Mouse (Mus musculus): ENCODE measurements around the gene Ptch2.

Gene Ptch2

DNA sequence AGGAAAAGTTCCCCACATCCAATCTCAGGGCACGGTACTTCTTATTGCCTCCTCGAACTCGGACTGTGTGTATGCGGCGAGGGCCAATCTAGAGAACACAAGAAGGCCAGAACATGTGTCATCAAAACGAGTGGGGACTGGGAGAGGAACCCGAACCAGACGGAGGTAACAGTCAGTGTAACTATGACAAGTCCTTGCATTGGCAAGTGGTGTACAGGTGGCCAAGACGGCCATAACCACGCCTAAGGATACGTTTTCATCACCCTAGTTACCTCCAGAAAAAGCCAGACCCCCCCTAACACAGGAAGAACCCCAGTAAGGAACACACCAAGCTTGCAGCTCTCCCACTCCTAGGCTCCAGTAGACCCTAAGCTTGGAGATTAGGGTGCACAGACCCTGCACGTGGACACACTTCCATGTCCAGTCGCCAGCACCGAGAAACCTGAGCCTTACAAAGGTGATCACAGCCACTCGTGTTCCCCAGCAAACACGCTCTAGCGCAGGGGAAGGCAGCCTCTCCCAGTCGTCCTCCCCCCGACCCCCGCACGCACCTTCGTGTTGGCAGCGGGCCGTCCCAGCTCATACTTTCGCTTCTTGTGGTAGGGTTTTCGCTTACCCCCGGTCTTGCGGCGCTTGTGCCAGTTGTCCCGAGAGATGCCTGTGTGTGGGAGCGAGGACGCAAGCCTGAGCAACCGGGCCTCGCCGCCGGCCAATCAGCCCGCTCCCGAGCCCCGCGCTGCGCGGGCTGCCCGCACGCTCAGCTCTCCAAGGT, 59.3 kb downstream of the Ptch2 start:
- peak; percentile 23 for DNase-seq

- DNase-seq = peak; percentile 91
Measured at GRCm38 (mm10) chr4:117155792-117156355, 60.0 kb downstream of the Ptch2 start, which contains the start of gene Rps8. TSS of gene Rps8 (minus strand) at chr4:117156243.

DNA sequence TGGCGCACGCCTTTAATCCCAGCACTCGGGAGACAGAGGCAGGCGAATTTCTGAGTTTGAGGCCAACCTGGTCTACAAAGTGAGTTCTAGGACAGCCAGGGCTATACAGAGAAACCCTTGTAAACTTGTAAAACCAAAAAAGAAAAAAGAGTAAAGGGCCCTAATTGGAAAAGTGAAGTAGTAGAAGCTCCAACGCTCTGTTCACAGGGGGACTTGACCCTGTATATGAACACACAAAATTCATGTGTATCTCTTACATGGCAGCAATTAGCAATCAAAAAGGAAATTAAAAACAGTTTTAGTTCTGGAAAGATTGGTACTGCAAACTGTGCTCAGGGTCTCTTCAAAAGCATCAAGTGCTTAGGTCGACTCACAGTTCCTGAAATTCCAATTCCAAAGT, 60.5 kb downstream of the Ptch2 start:
- no peak for DNase-seq

- no peak for DNase-seq
Measured at GRCm38 (mm10) chr4:117159666-117160065, 63.8 kb downstream of the Ptch2 start.

GRCm38 (mm10) chr4:117161183-117161582, 65.3 kb downstream of the Ptch2 start:
- no peak for DNase-seq
